Mouse (Mus musculus): ENCODE data around the gene Slc26a8.

Slc26a8 gene

GRCm38 (mm10) chr17:28698245-28698644, 8.2 kb upstream of the Slc26a8 start:
- DNase-seq: no peak

GRCm38 (mm10) chr17:28697290-28698195, 7.5 kb upstream of the Slc26a8 start:
- no peak for DNase-seq

DNA sequence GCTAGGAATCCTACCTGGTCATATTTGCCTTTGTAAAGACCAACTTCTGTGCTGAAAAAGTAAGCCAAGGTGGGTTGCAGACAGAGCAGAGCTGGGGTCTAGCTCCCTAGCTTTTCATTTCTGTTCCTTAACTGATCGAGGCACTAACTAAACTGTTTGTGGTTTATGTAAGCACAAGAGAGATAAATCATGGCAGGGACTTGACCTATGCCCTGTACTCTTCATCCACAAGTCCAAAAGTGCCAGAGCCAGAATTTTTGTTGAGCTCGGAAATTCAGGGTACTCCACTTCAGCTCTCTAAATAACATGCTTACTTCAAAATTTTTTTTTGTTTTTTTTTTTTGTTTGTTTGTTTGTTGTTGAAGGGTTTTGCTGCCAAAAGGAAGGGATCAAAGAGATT, 6.6 kb upstream of the Slc26a8 start:
- no peak for DNase-seq

DNA sequence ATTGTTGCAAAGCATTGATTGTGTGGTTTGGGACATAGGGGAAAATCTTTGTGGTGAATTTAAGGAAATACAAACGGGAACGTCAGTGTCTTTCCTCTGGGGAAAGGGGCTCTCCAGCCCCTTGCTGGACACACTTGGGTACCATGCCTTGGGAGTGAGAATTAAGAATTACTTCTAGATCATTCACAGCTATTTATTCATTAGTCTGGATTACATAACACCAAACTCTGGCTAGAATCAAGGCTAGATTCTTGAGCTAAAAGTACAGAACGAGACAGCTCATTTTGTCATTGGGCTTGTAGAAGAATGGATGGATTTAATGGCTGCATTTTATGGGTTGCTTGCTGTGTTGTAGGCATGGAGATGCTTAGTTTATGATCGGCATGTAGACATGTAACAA, 4.8 kb upstream of the Slc26a8 start:
- DNase-seq: no peak

- no peak for DNase-seq
Measured at GRCm38 (mm10) chr17:28694078-28694477, 4.0 kb upstream of the Slc26a8 start.

- DNase-seq: no peak
Measured at GRCm38 (mm10) chr17:28693086-28693485, 3.1 kb upstream of the Slc26a8 start.

DNA sequence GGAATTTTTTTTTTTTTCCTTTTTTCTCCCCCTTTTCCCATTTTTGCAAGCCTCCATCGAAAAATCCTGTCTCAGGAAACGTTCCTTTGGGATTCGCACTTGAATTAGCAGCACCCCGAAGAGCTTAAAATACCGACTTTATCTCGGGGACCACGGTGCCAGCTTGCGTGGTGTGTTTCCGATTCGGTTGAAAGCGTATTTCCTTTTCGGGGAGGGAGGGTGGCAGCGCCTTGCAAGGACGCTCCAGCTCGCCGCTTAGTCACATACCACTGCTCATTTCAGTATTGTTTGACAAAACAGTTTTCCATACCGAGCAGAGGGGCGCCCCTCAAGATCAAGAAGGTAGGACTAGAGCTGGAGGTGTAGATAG, 2.3 kb upstream of the Slc26a8 start:
- peak; percentile 72 for DNase-seq

GRCm38 (mm10) chr17:28691687-28692340, 1.8 kb upstream of the Slc26a8 start:
- peak; percentile 71 for DNase-seq

DNA sequence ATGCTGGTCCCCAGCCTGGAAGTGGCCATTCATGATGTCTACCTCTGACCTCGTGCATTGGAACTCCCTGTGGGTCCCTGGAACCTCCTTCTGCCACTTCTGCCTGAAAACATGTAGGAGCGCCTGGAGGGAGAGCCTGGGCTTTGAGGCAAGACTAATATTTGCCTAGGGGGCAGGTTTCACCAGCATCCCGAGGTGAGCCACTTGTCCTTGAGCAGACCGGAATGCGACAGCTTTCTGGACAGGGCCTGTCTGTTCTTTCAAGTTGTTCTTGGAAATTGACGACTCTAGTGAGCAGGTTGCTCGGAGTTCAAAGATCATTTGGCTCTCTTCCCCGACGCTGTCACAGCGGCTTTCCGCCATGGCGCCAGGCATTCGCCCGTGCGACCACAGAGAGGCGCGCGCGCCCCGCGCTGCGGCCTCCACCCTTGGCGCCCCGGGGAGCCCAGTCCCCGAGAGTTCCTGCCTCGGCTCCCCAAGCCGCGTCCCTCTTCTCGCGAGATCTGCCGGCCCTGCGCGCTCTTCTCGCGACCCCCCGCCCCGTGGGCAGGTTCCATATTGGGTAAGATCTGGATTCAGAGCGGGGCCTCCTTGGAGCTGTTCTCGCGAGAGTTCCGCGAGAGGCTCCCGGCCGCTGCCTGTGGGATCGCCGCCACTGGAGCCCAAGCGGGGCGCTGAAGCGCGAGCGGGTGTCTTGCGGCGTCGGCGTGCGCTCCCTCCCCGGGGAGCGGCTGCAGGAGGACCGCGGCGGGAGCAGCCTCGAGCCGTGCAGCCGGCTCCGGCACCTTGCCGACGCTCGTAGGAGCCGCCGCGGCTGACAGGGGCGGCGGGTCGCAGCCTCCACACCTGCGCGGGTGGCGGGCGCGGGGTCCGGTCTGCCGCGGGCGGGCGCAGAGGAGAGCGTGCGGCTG, 998 bp upstream of the Slc26a8 start, which contains the start of gene Mapk14:
Gene Mapk14 (plus strand): TSS at position 554 of the 911 bp plus-strand sequence.
- peak; percentile 100 for DNase-seq

- no peak for DNase-seq
Measured at GRCm38 (mm10) chr17:28687354-28687753, 2.7 kb downstream of the Slc26a8 start.

- DNase-seq: no peak
Measured at GRCm38 (mm10) chr17:28684631-28685030, 5.4 kb downstream of the Slc26a8 start.

DNA sequence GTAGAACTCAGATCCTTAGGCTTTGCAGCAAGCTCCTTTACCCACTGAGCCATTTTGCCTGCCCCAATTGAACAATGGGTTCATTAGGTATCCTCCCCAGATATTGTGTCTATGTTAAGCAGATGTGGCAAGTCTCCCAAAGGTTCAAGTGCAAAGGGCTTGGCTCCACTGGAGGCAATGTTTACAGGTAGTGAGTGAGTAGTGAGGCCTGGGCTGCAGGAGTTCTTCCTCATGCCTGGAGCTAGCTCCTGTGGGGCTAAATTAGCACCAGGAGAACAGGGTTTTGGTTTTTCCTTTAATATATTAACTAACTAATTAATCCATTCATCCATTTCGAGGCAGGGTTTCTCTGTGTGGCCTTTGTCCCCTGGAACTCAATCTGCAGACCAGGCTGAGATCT, 6.4 kb downstream of the Slc26a8 start:
- DNase-seq: no peak

DNA sequence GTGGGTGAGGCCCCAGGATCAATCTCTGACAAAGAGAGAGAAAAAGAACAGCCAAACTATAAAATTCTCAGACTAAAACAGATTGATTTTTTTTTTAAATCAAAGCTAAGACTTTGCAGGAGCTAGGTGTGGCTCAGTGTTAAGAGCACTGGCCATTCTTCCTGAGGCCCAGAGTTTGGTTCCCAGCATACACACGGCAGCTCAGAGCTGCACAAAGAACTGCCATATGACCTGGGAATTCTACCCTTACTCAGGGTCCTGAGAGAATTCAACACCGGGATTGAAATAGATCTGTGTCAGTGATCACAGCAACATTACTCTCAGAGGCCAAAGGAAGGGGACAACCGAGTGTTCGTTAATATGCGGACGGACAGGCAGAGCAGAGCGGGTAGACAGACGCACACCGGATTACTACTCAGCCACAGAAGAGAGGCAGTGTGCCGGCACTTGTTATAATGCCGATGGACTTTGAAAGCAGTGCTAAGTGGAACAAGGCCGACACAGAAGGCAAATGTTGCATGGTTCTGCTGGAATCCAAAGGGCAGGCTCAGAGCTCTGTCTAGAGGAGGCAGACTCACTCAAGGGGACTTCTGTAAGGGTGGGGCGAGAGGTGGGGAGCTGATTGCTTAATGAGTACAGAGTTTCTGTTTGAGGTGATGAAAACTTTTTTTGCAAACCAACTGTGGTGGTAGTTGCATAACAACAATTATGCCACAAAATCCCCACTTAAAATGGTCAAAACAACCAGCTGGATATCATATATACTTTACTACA, 7.5 kb downstream of the Slc26a8 start:
- DNase-seq: no peak

- DNase-seq: no peak
Measured at GRCm38 (mm10) chr17:28659564-28659963, 30.5 kb downstream of the Slc26a8 start.

DNA sequence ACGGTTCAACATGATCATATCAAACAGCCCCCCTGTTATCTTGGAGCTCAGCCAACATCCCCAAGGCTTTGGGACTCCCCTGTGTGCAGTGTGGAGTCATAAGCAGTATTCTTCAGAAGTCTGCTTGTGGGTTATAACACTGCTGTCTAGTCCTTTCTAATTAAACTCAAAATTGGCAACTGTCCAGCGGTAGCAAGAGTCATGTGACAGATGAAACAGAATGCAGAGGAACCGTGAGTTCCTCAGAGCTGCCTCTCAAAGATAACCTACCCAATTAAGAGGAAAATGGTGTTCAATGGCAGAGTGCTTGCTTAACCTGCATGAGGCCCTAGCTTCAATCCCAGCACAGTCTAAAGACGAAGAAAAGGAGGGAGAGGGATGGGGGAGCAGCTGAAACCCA, 32.1 kb downstream of the Slc26a8 start:
- no peak for DNase-seq

GRCm38 (mm10) chr17:28650268-28650667, 39.8 kb downstream of the Slc26a8 start:
- no peak for DNase-seq

GRCm38 (mm10) chr17:28648607-28649370, 41.2 kb downstream of the Slc26a8 start:
- DNase-seq: peak; percentile 88

GRCm38 (mm10) chr17:28646221-28646620, 43.8 kb downstream of the Slc26a8 start:
- DNase-seq: no peak

- no peak for DNase-seq
Measured at GRCm38 (mm10) chr17:28644112-28644511, 45.9 kb downstream of the Slc26a8 start.

DNA sequence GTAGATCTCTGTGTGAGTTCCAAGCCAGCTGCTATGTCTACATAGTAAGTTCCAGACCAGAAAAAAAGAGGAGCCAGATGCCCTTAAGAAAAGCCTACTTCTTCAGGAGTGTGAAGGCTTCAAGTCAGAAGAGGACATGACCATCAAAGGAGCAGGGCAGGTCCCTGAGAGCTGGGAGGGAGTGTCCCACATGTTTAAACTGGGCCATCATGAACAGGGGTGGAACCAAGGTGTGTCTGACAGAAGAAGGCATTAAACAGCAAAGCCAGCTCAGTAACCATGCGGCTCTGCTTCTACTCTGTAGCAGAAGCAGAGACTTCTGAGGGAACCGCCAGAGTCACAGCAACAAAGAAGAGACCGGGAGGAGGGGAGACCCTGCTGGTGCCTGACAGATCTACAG, 46.3 kb downstream of the Slc26a8 start:
- peak; percentile 46 for DNase-seq

DNA sequence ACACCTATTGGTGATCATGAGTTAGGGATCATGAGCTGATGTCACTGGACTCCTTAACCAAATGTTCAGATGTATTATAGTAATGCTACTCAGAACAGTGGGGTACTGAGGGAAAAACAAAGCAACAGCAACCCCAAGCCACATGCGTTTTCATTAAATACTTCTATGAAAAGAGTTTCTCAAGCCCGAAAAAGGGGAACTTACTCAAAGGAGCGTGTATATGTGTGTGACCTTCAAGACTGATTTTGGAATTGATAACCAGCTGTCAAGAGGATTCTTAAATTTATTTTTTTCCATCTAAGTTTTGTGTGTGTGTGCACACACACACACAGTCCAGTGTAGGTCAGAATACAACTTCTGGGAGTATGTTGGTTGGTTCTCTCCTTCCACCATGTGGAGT, 49.9 kb downstream of the Slc26a8 start:
- DNase-seq: no peak

Data from thymus, postnatal 4 days (tissue).